Mouse (Mus musculus) stomach, postnatal 0 days (tissue): ENCODE results near the gene Postn.

Experiments used
- CTCF ChIP-seq: IDR thresholded peaks from 2 replicates; pipeline ENCODE4 v1.5.1; 2016; ENCODE audit warnings: antibody characterized with exemption, low read depth, mild to moderate bottlenecking, moderate library complexity
- EP300 ChIP-seq: optimal IDR thresholded peaks from 2 replicates; pipeline ENCODE3; 2016; ENCODE audit warnings: antibody characterized with exemption

- no peak for TF ChIP-seq CTCF
- no peak for TF ChIP-seq EP300
Measured at GRCm38 (mm10) chr3:54417833-54418386, 57.0 kb downstream of the Postn start.
